Mouse (Mus musculus): ENCODE data around the gene Polg. TPM values are rescaled to one million over a fixed set of nuclear protein-coding genes. Genes with fewer than 3 reads are reported as not detected.

The Polg gene
- total and polyA plus RNA-seq, 3 experiments, result 53.1 to 116 (median 62.1) TPM

GRCm38 (mm10) chr7:79463376-79464077 lies 2.6 kb downstream of the Polg start:
- Histone ChIP-seq H3K4me1 (ENCODE audit: control insufficient read depth in 1 of 2, insufficient read depth in 2 of 2) (peaks cover 4 to 24% of the 10 kb centered on the region in 2 experiments), H3K36me3 (replicated peaks in 1 of 2; ENCODE audit: control insufficient read depth in 1 of 2, insufficient read depth in 1 of 2, low read length in 1 of 2) (peaks cover 44 to 58% of the 10 kb centered on the region in 2 experiments), H3K27ac (ENCODE audit: insufficient read depth, low read depth) (no peak overlapping the region), H3K27me3 (replicated peaks) (no peaks in the 10 kb centered on the region), H3K4me3 (replicated peaks in 1 of 3; ENCODE audit: low read depth in 2 of 3, low read length in 2 of 3, poor library complexity in 1 of 3) (peak overlapping the region in 1 of 3 experiments; percentile 67), H3K9me3 (replicated peaks; ENCODE audit: low read length) (no peaks in the 10 kb centered on the region), H3K4me2 (ENCODE audit: insufficient read depth, low read depth, poor library complexity, severe bottlenecking) (no peak overlapping the region), H3K9ac (ENCODE audit: insufficient read depth, low read depth) (no peak overlapping the region), H3K79me2 (replicated peaks; ENCODE audit: control insufficient read depth, extremely low read depth, insufficient read depth, poor library complexity, severe bottlenecking) (0 out of 2 replicates have a peak, but pooled peaks cover 16% of the 10 kb centered on the region)
- TF ChIP-seq SMC3 (IDR thresholded peaks at IDR 0.05; ENCODE audit: low read depth, low read length) (no peak), ZKSCAN1 (IDR thresholded peaks at IDR 0.05; ENCODE audit: borderline replicate concordance, low read depth, low read length) (no peak), ZNF384 (IDR thresholded peaks at IDR 0.05; ENCODE audit: low read depth, low read length) (peak; percentile 53), E2F4 (IDR thresholded peaks at IDR 0.05; ENCODE audit: insufficient replicate concordance, low read depth, low read length) (no peak)
- in situ Hi-C loops (cut with MboI; ENCODE audit: low pct_ligation_motif_present, low pct_unique_long_range_greater_than_20kb, low sequenced_read_pairs), result loop anchor here (10.0 to 25.0 kb wide), 2 partner anchors 89 to 201 kb away; partner anchors contain the start of gene Abhd2
- dilution Hi-C loops (cut with MboI; ENCODE audit: extremely low pct_ligation_motif_present, extremely low pct_unique_long_range_greater_than_20kb, low sequenced_read_pairs), result no loop called here
- DNase-seq (ENCODE audit: extremely low read depth), result no peak

- H3K9ac ChIP-seq (ENCODE audit: insufficient read depth, low read depth), result no peak overlapping the region
- H3K27ac ChIP-seq (ENCODE audit: insufficient read depth, low read depth), result no peak overlapping the region
- DNase-seq (ENCODE audit: extremely low read depth), result no peak
- H3K4me2 ChIP-seq (ENCODE audit: insufficient read depth, low read depth, poor library complexity, severe bottlenecking), result no peak overlapping the region
- no peaks in the 10 kb centered on the region for H3K9me3 ChIP-seq (replicated peaks; ENCODE audit: low read length)
- in situ Hi-C loops (cut with MboI; ENCODE audit: low pct_ligation_motif_present, low pct_unique_long_range_greater_than_20kb, low sequenced_read_pairs) (loop anchor here (10.0 to 25.0 kb wide), 2 partner anchors 87 to 199 kb away; partner anchors contain the start of gene Abhd2), dilution Hi-C loops (cut with MboI; ENCODE audit: extremely low pct_ligation_motif_present, extremely low pct_unique_long_range_greater_than_20kb, low sequenced_read_pairs) (no loop called here)
- H3K79me2 ChIP-seq (replicated peaks; ENCODE audit: control insufficient read depth, extremely low read depth, insufficient read depth, poor library complexity, severe bottlenecking), result 0 out of 2 replicates have a peak, but pooled peaks cover 16% of the 10 kb centered on the region
- TF ChIP-seq TBP (conservative IDR thresholded peaks at IDR 0.05; ENCODE audit: low read depth, low read length) (no peak), MAZ (IDR thresholded peaks at IDR 0.05; ENCODE audit: low read depth, low read length) (no peak), POLR2AphosphoS2 (IDR thresholded peaks at IDR 0.05; ENCODE audit: low read depth, low read length) (no peak), ZC3H11A (IDR thresholded peaks at IDR 0.05; ENCODE audit: low read depth, low read length) (no peak), ZNF384 (IDR thresholded peaks at IDR 0.05; ENCODE audit: low read depth, low read length) (no peak)
- no peak overlapping the region for H3K4me3 ChIP-seq (replicated peaks in 1 of 3; ENCODE audit: low read depth in 2 of 3, low read length in 2 of 3, poor library complexity in 1 of 3)
- peaks cover 4 to 20% of the 10 kb centered on the region in 2 experiments for H3K4me1 ChIP-seq (ENCODE audit: control insufficient read depth in 1 of 2, insufficient read depth in 2 of 2)
- H3K36me3 ChIP-seq (replicated peaks in 1 of 2; ENCODE audit: control insufficient read depth in 1 of 2, insufficient read depth in 1 of 2, low read length in 1 of 2), result peaks cover 60 to 76% of the 10 kb centered on the region in 2 experiments
- no peaks in the 10 kb centered on the region for H3K27me3 ChIP-seq (replicated peaks)
Measured at GRCm38 (mm10) chr7:79461721-79462120, 4.4 kb downstream of the Polg start.

- no peaks in the 10 kb centered on the region for H3K4me1 ChIP-seq (ENCODE audit: control insufficient read depth in 1 of 2, insufficient read depth in 2 of 2)
- no peak overlapping the region for H3K4me2 ChIP-seq (ENCODE audit: insufficient read depth, low read depth, poor library complexity, severe bottlenecking)
- no peak overlapping the region for H3K9ac ChIP-seq (ENCODE audit: insufficient read depth, low read depth)
- no peaks in the 10 kb centered on the region; the same call in 1 of the 2 replicates for H3K79me2 ChIP-seq (replicated peaks; ENCODE audit: control insufficient read depth, extremely low read depth, insufficient read depth, poor library complexity, severe bottlenecking)
- dilution Hi-C loops (cut with MboI; ENCODE audit: extremely low pct_ligation_motif_present, extremely low pct_unique_long_range_greater_than_20kb, low sequenced_read_pairs) (no loop called here), in situ Hi-C loops (cut with MboI; ENCODE audit: low pct_ligation_motif_present, low pct_unique_long_range_greater_than_20kb, low sequenced_read_pairs) (no loop called here)
- H3K4me3 ChIP-seq (replicated peaks in 1 of 3; ENCODE audit: low read depth in 2 of 3, low read length in 2 of 3, poor library complexity in 1 of 3), result no peak overlapping the region
- TF ChIP-seq HCFC1 (IDR thresholded peaks at IDR 0.05; ENCODE audit: low read depth, low read length), result no peak
- no peak overlapping the region for H3K27ac ChIP-seq (ENCODE audit: insufficient read depth, low read depth)
- H3K27me3 ChIP-seq (replicated peaks), result no peaks in the 10 kb centered on the region
- peaks cover 75 to 98% of the 10 kb centered on the region in 2 experiments for H3K36me3 ChIP-seq (replicated peaks in 1 of 2; ENCODE audit: control insufficient read depth in 1 of 2, insufficient read depth in 1 of 2, low read length in 1 of 2)
- H3K9me3 ChIP-seq (replicated peaks; ENCODE audit: low read length), result no peaks in the 10 kb centered on the region
- no peak for DNase-seq (ENCODE audit: extremely low read depth)
Measured at GRCm38 (mm10) chr7:79447486-79447885, 18.7 kb downstream of the Polg start.

Measured in CH12.LX (cell line).